Mouse (Mus musculus) adrenal gland (tissue): Measurements from ENCODE around the gene Bcor.

ENCODE experiments used
- intact Hi-C: fragments of 180-260 bp; cut with DNase I; formaldehyde crosslinking; loops from one replicate; pipeline ENCODE4 v1.15.1; 2025

The Bcor gene

DNA sequence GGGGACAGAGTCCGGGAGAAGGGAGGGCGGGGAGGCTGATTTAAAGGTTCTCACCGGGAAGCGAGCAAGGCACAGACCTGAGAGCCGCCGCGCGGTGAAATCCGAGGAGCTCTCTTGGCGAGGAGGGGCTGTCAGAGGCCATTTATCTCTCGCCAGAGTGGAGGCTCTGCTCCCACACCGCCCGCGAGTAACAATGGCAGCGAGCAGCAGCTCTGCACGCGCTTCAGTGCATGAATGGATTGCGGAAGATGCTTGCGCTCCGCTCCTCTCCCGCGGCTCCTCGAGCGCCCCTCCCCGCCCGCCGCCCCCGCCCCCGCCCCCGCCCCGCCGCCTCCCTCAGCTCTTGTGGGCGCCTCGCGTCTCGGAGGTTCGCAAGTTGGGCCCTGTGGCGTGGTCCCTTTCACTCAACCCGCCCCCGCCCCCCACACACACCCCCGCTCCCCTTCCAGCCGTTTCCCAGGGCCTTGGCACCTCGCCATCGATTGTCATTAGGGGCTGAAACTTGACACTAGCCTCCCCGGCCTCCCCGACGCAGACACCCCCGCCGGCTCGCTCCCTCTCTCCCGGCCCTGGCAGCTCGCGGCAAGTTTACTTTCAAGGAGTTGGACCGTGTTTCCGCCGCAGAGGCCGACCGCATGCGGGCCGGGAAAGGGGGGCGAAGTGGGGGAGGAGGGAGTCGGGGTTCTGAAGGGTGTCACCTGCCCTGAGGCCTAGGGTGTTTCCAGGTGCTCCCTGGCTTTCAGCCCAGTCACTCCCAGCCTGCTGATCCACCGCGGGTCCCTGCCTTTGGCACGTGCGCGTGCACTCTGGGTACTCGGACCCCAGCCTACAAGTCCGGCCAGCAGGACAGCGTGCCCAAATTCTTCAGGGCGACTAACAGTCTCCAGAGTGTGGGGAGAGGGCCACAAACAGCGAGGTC lies 31.7 kb downstream of the Bcor start:
- intact Hi-C loops, result loop anchor here (5.0 kb wide), 1 partner anchor 36 kb away; no protein-coding TSS in a partner anchor

- intact Hi-C loops, result loop anchor here (5.0 kb wide), 1 partner anchor 35 kb away; no protein-coding TSS in a partner anchor
Measured at GRCm38 (mm10) chrX:12127799-12128164, 32.4 kb downstream of the Bcor start.

- intact Hi-C loops, result loop anchor here (5.0 kb wide), 1 partner anchor 35 kb away; no protein-coding TSS in a partner anchor
Measured at GRCm38 (mm10) chrX:12127106-12127670, 33.0 kb downstream of the Bcor start.

- intact Hi-C loops, result loop anchor here (5.0 kb wide), 1 partner anchor 34 kb away; no protein-coding TSS in a partner anchor
Measured at GRCm38 (mm10) chrX:12126408-12127105, 33.6 kb downstream of the Bcor start.

- intact Hi-C loops, result no loop called here
Measured at GRCm38 (mm10) chrX:12124571-12124970, 35.6 kb downstream of the Bcor start.

GRCm38 (mm10) chrX:12123687-12124087 lies 36.5 kb downstream of the Bcor start:
- intact Hi-C loops, result no loop called here

DNA sequence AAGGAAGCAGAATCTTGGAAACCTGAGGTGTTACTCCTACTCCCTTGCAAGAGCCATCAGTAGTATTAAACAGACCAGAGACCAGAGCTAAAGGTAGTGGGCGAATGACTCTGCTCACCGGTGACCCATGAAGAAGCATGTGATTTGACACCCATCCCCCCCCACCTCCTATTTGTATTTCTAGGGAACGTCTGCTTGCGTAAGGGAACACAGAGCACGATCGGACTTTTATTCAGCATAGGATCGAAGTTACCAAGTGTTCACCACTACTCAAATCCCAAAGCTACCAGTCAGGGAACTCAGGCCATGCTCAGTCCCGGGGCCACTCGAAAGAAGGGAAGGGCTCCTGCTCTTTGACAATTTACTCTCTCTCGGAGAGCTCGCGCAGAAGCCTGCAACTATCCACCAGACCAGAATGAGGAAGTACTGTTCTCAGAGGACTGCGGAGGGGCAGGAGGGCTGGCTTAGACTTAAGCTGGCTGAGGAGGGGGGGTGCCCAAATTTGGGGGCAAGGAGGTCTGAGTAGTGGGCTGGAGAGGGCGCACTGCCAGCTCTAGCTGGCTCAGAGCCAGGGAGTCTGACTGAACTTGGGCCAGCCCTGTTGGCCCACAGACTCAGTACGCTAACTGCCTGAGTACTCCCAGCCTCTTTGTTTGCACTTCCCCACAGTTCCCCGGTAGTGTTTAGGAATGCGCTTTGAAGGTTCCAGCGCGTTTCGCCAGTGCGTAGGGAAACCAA lies 37.4 kb downstream of the Bcor start:
- intact Hi-C loops, result no loop called here

DNA sequence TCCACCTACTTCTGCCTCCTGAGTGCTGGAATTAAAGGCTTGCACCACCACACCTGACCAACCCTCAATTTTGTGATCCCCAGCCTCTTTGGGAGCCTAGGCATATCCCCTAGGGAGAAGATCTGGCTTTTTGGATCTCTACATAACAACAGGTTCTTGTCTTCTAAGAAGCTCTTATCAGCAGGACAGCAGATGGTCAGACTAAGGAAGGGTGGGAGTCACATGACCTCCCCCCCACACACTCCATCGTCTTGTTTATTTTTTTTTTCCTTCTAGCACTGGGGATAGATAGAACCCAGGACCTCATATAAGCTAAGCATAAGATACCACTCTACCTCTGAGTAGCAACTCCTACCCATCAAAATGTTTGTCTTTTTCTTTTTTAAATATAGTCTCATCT lies 40.7 kb downstream of the Bcor start:
- intact Hi-C loops, result no loop called here

- intact Hi-C loops, result no loop called here
Measured at GRCm38 (mm10) chrX:12116128-12116527, 44.0 kb downstream of the Bcor start.

- intact Hi-C loops, result no loop called here
Measured at GRCm38 (mm10) chrX:12112166-12112565, 48.0 kb downstream of the Bcor start.

DNA sequence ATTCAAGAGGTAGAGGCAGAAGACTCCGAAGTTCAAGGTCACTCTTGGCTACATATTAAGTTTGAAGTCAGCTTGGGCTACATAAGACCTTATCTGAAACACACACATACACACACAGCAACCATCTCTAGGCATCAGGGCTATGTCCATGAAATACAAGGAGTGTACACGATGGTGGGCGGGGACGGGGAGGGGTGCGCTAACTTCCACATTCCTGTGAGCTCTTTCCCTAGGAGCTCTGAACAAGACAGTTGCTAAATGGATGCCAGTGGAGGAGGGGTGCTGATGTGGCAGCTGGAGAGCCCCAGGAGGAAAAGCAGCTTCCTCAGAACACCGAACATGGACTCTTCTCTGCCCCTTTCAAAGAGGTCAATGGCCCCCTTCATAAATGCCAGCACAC lies 49.6 kb downstream of the Bcor start:
- intact Hi-C loops, result no loop called here

DNA sequence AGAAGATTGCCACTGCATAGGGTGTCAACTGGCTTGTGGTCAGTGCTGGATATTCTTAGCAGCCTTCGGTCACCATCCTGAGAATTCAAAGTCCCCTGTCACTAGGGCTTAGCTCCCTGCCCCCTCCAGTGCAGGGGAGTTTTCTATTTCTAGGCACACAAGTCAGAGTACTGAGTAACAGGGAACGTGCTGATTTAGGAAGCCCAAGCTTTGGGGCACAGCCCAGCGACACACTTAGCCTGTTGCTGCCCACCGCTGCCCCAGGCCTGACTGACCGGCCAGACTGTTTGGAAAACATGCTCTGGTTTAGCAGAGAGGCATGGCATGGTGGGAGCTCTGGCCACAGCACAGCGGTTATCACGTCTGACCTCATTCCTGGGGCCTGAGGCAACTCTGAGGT lies 54.8 kb downstream of the Bcor start:
- intact Hi-C loops, result no loop called here

GRCm38 (mm10) chrX:12096783-12097526 lies 63.2 kb downstream of the Bcor start:
- intact Hi-C loops, result no loop called here

DNA sequence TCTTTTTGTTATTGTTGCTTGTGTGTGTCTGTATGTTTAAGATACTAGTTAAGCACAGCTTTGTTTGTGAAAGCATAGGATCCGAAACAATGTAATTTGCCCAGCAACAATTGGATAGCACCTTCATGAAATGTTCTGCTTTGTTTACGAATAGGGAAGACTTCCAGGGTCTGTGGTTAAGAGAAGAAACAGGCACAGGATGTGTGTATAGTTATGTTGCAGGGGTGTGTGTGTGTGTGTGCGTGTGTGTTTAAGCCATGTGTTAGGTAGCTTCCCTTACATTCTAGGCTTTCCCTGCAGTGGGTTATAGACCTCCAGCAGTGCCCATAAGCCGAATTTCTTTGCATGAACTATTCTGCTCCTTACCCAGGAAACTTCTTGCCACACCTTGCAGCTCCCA lies 66.8 kb downstream of the Bcor start:
- intact Hi-C loops, result loop anchor here (5.0 kb wide), 1 partner anchor 34 kb away; no protein-coding TSS in a partner anchor

DNA sequence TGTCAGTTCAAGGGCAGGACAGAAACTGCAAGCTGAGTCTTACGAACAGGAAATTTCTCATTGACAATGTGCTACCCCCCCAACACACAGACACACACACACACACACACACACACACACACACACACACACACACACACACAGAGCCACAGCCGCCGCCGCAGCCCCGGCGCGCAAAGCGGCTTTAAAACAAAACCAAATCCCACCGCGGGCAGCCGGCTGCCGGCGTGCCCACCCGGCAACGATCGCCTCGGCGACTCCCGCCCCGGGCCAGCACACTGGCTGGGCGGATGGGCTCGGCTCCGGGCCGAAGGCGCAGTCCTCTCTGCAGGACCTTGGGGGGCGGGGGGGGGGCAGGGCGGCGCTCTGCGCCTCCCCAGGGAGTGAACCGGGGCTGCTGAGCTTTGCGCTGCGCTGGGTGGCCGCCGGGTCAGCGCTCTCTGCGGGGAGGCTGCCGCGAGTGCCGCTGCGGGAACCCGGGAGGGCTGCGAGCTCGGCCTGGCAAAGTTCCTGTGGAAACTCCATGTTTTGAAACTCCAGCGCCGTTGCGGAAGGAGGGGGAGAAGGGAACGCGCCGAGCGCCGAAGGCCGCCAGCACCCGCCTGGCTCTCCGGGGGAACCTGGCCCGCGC lies 68.6 kb downstream of the Bcor start:
- intact Hi-C loops, result loop anchor here (5.0 kb wide), 1 partner anchor 36 kb away; no protein-coding TSS in a partner anchor

DNA sequence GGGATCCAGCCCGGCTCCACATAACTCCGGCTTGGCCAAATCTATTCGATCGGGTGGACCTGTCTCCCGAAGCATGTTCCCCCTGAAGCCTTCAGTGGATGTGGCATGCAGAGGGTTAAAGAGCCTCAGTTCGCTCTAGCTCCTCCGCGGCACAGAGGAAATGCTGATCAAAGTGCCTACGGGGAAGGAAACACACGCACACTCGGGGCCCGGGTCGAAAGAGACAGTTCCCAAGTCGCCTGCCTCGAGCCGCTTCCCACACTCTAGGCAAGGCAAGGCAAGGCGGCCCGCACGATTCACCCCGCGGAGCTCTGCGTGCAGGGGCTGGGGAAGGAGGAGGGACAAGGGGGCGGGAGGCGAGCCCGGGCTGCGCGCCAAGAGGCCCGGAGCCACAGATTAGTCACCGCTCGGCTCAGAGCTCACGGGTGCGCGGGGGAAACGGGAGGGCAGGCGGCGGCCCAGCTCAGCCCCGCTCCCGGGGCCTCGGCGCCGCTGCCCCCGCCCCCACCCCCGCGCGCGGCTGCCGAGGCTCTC lies 69.2 kb downstream of the Bcor start:
- intact Hi-C loops, result loop anchor here (5.0 kb wide), 1 partner anchor 36 kb away; no protein-coding TSS in a partner anchor

GRCm38 (mm10) chrX:12090151-12090870 lies 69.8 kb downstream of the Bcor start:
- intact Hi-C loops, result loop anchor here (5.0 kb wide), 1 partner anchor 37 kb away; no protein-coding TSS in a partner anchor

GRCm38 (mm10) chrX:12089353-12090081 lies 70.6 kb downstream of the Bcor start:
- intact Hi-C loops, result loop anchor here (5.0 to 10.0 kb wide), 3 partner anchors 38 to 285 kb away; no protein-coding TSS in a partner anchor
